Mouse (Mus musculus) cerebellum, adult 11-12 months (tissue): ENCODE results near the gene Map1lc3b.
A peak's percentile ranks its signal among the peaks of the same experiment; 100 is the strongest.

Experiments
- DNase-seq: peaks from one replicate; pipeline ENCODE4 v3.0.0; 2022

The Map1lc3b gene

GRCm38 (mm10) chr8:121609916-121610315, 19.8 kb downstream of the Map1lc3b start:
- DNase-seq, result no peak

GRCm38 (mm10) chr8:121613419-121613818, 23.3 kb downstream of the Map1lc3b start:
- no peak for DNase-seq

GRCm38 (mm10) chr8:121619401-121619995, 29.3 kb downstream of the Map1lc3b start:
- DNase-seq, result no peak

- DNase-seq, result no peak
Measured at GRCm38 (mm10) chr8:121620801-121621516, 30.8 kb downstream of the Map1lc3b start.

GRCm38 (mm10) chr8:121621879-121622278, 31.7 kb downstream of the Map1lc3b start:
- no peak for DNase-seq

GRCm38 (mm10) chr8:121623043-121623442, 32.9 kb downstream of the Map1lc3b start:
- DNase-seq, result no peak

- no peak for DNase-seq
Measured at GRCm38 (mm10) chr8:121628681-121629080, 38.5 kb downstream of the Map1lc3b start.

GRCm38 (mm10) chr8:121631645-121632071, 41.5 kb downstream of the Map1lc3b start:
- no peak for DNase-seq

GRCm38 (mm10) chr8:121632401-121632800, 42.2 kb downstream of the Map1lc3b start:
- DNase-seq, result peak; percentile 64

GRCm38 (mm10) chr8:121635534-121635933, 45.4 kb downstream of the Map1lc3b start:
- DNase-seq, result no peak

- DNase-seq, result no peak
Measured at GRCm38 (mm10) chr8:121636180-121636579, 46.0 kb downstream of the Map1lc3b start.

- no peak for DNase-seq
Measured at GRCm38 (mm10) chr8:121642804-121643203, 52.6 kb downstream of the Map1lc3b start.

GRCm38 (mm10) chr8:121643384-121643783, 53.2 kb downstream of the Map1lc3b start:
- DNase-seq, result no peak

- DNase-seq, result no peak
Measured at GRCm38 (mm10) chr8:121647511-121648215, 57.5 kb downstream of the Map1lc3b start.
